Mouse (Mus musculus): Measurements from ENCODE around the gene Olfr549. TPM values are rescaled to one million over a fixed set of nuclear protein-coding genes. Genes with fewer than 3 reads are reported as not detected.

Gene Olfr549
- total and polyA plus RNA-seq, 3 experiments: not detected

- WGBS: 86% methylated on average over 10 of the region's 10 CpGs
These were observed 37.7 kb upstream of the Olfr549 start for GRCm38 (mm10) chr7:102511927-102512326.

GRCm38 (mm10) chr7:102512814-102513435, 36.7 kb upstream of the Olfr549 start:
- Histone ChIP-seq H3K4me3 (peak overlapping the region; percentile 52), H3K4me1 (ENCODE audit: control insufficient read depth, insufficient read depth, low read length) (no peaks in the 10 kb centered on the region; the same call in 1 of the 2 replicates), H3K27ac (no peak overlapping the region), H3K36me3 (ENCODE audit: control insufficient read depth, insufficient read depth, low read length) (no peaks in the 10 kb centered on the region), H3K79me2 (replicated peaks; ENCODE audit: control insufficient read depth, insufficient read depth, low read length) (no peaks in the 10 kb centered on the region), H3K9ac (ENCODE audit: low read depth, low read length) (peak overlapping the region; percentile 67), H3K27me3 (ENCODE audit: control insufficient read depth, insufficient read depth, low read length) (no peaks in the 10 kb centered on the region)
- peak; percentile 85 to 93 for DNase-seq
- intact Hi-C loops (cut with DNase I): loop anchor here (1.0 to 2.0 kb wide), 2 partner anchors 240 to 406 kb away; no protein-coding TSS in a partner anchor
- WGBS: under 1% methylated on average over 54 of the region's 54 CpGs
- TF ChIP-seq EP300 (IDR thresholded peaks at IDR 0.05; ENCODE audit: insufficient read depth, low read depth, low read length) (no peak), POLR2A (IDR thresholded peaks at IDR 0.05; ENCODE audit: insufficient read depth, low read depth, low read length) (no peak), CTCF (IDR thresholded peaks at IDR 0.05) (peak; percentile 97)

More at GRCm38 (mm10) chr7:102511927-102512326, 37.7 kb upstream of the Olfr549 start:
- Histone ChIP-seq H3K27me3 (ENCODE audit: control insufficient read depth, insufficient read depth, low read length) (no peaks in the 10 kb centered on the region), H3K9ac (ENCODE audit: low read depth, low read length) (no peak overlapping the region), H3K4me1 (ENCODE audit: control insufficient read depth, insufficient read depth, low read length) (no peaks in the 10 kb centered on the region; the same call in 1 of the 2 replicates), H3K4me3 (no peak overlapping the region), H3K79me2 (replicated peaks; ENCODE audit: control insufficient read depth, insufficient read depth, low read length) (no peaks in the 10 kb centered on the region), H3K36me3 (ENCODE audit: control insufficient read depth, insufficient read depth, low read length) (no peaks in the 10 kb centered on the region), H3K27ac (no peak overlapping the region)
- DNase-seq: no peak
- intact Hi-C loops (cut with DNase I): loop anchor here (2.0 kb wide), 1 partner anchor 241 kb away; no protein-coding TSS in a partner anchor
- no peak for TF ChIP-seq POLR2A (IDR thresholded peaks at IDR 0.05; ENCODE audit: insufficient read depth, low read depth, low read length)
- TF ChIP-seq CTCF (IDR thresholded peaks at IDR 0.05): no peak
- no peak for TF ChIP-seq EP300 (IDR thresholded peaks at IDR 0.05; ENCODE audit: insufficient read depth, low read depth, low read length)

- H3K4me3 ChIP-seq: no peak overlapping the region
- H3K9ac ChIP-seq (ENCODE audit: low read depth, low read length): no peak overlapping the region
- 67% methylated on average over 4 of the region's 4 CpGs for WGBS
- intact Hi-C loops (cut with DNase I): no loop called here
- no peaks in the 10 kb centered on the region for H3K36me3 ChIP-seq (ENCODE audit: control insufficient read depth, insufficient read depth, low read length)
- TF ChIP-seq POLR2A (IDR thresholded peaks at IDR 0.05; ENCODE audit: insufficient read depth, low read depth, low read length): no peak
- TF ChIP-seq EP300 (IDR thresholded peaks at IDR 0.05; ENCODE audit: insufficient read depth, low read depth, low read length): no peak
- TF ChIP-seq CTCF (IDR thresholded peaks at IDR 0.05): no peak
- no peaks in the 10 kb centered on the region for H3K79me2 ChIP-seq (replicated peaks; ENCODE audit: control insufficient read depth, insufficient read depth, low read length)
- no peak overlapping the region for H3K27ac ChIP-seq
- no peaks in the 10 kb centered on the region for H3K27me3 ChIP-seq (ENCODE audit: control insufficient read depth, insufficient read depth, low read length)
- no peak for DNase-seq
- no peaks in the 10 kb centered on the region; the same call in 1 of the 2 replicates for H3K4me1 ChIP-seq (ENCODE audit: control insufficient read depth, insufficient read depth, low read length)
These were observed 35.5 kb upstream of the Olfr549 start for GRCm38 (mm10) chr7:102514144-102514543.

- 31% methylated on average over 10 of the region's 10 CpGs for WGBS
- Histone ChIP-seq H3K27me3 (ENCODE audit: control insufficient read depth, insufficient read depth, low read length) (no peaks in the 10 kb centered on the region), H3K4me3 (no peak overlapping the region), H3K79me2 (replicated peaks; ENCODE audit: control insufficient read depth, insufficient read depth, low read length) (no peaks in the 10 kb centered on the region), H3K9ac (ENCODE audit: low read depth, low read length) (no peak overlapping the region), H3K36me3 (ENCODE audit: control insufficient read depth, insufficient read depth, low read length) (no peaks in the 10 kb centered on the region), H3K4me1 (ENCODE audit: control insufficient read depth, insufficient read depth, low read length) (no peaks in the 10 kb centered on the region; the same call in 1 of the 2 replicates), H3K27ac (no peak overlapping the region)
- DNase-seq: peak in 1 of 2 experiments; percentile 28
- TF ChIP-seq POLR2A (IDR thresholded peaks at IDR 0.05; ENCODE audit: insufficient read depth, low read depth, low read length): no peak
- no peak for TF ChIP-seq EP300 (IDR thresholded peaks at IDR 0.05; ENCODE audit: insufficient read depth, low read depth, low read length)
- no peak for TF ChIP-seq CTCF (IDR thresholded peaks at IDR 0.05)
- intact Hi-C loops (cut with DNase I): no loop called here
These were observed 33.2 kb upstream of the Olfr549 start for GRCm38 (mm10) chr7:102516261-102517050.

GRCm38 (mm10) chr7:102517051-102517335, 32.7 kb upstream of the Olfr549 start:
- no peak overlapping the region for H3K27ac ChIP-seq
- intact Hi-C loops (cut with DNase I): no loop called here
- H3K79me2 ChIP-seq (replicated peaks; ENCODE audit: control insufficient read depth, insufficient read depth, low read length): no peaks in the 10 kb centered on the region
- TF ChIP-seq EP300 (IDR thresholded peaks at IDR 0.05; ENCODE audit: insufficient read depth, low read depth, low read length): no peak
- no peak for TF ChIP-seq CTCF (IDR thresholded peaks at IDR 0.05)
- no peak for TF ChIP-seq POLR2A (IDR thresholded peaks at IDR 0.05; ENCODE audit: insufficient read depth, low read depth, low read length)
- H3K9ac ChIP-seq (ENCODE audit: low read depth, low read length): no peak overlapping the region
- WGBS: 51% methylated on average over 2 of the region's 2 CpGs
- no peaks in the 10 kb centered on the region; the same call in 1 of the 2 replicates for H3K4me1 ChIP-seq (ENCODE audit: control insufficient read depth, insufficient read depth, low read length)
- no peaks in the 10 kb centered on the region for H3K27me3 ChIP-seq (ENCODE audit: control insufficient read depth, insufficient read depth, low read length)
- H3K4me3 ChIP-seq: no peak overlapping the region
- DNase-seq: no peak
- H3K36me3 ChIP-seq (ENCODE audit: control insufficient read depth, insufficient read depth, low read length): no peaks in the 10 kb centered on the region

GRCm38 (mm10) chr7:102529052-102529451, 20.6 kb upstream of the Olfr549 start:
- no peak for TF ChIP-seq CTCF (IDR thresholded peaks at IDR 0.05)
- TF ChIP-seq EP300 (IDR thresholded peaks at IDR 0.05; ENCODE audit: insufficient read depth, low read depth, low read length): no peak
- no peak for TF ChIP-seq POLR2A (IDR thresholded peaks at IDR 0.05; ENCODE audit: insufficient read depth, low read depth, low read length)
- 63% methylated on average over 1 of the region's 1 CpGs for WGBS
- H3K36me3 ChIP-seq (ENCODE audit: control insufficient read depth, insufficient read depth, low read length): no peaks in the 10 kb centered on the region
- no peaks in the 10 kb centered on the region for H3K4me1 ChIP-seq (ENCODE audit: control insufficient read depth, insufficient read depth, low read length)
- H3K9ac ChIP-seq (ENCODE audit: low read depth, low read length): no peak overlapping the region
- DNase-seq: no peak
- H3K27me3 ChIP-seq (ENCODE audit: control insufficient read depth, insufficient read depth, low read length): no peaks in the 10 kb centered on the region
- intact Hi-C loops (cut with DNase I): no loop called here
- no peak overlapping the region for H3K27ac ChIP-seq
- H3K79me2 ChIP-seq (replicated peaks; ENCODE audit: control insufficient read depth, insufficient read depth, low read length): no peaks in the 10 kb centered on the region
- H3K4me3 ChIP-seq: no peak overlapping the region

All from heart, adult 2 months (tissue).